Mouse (Mus musculus) small intestine, adult 2 months (tissue): ENCODE results near the gene Slc2a6. TPM values are rescaled to one million over a fixed set of nuclear protein-coding genes. Genes with fewer than 3 reads are reported as not detected.

Experiments used
- H3K27ac ChIP-seq: fragments of 200-500 bp; 2 replicates; pipeline ENCODE4 v1.5.1; 2012; ENCODE audit warnings: low read depth, low read length, control low read depth, inconsistent platforms; ENCODE audit not compliant: insufficient read depth
- H3K27me3 ChIP-seq: fragments of 200-500 bp; 2 replicates; pipeline ENCODE4 v1.6.1; 2012; ENCODE audit warnings: mild to moderate bottlenecking, moderate library complexity, low read length, inconsistent platforms; ENCODE audit not compliant: control insufficient read depth, insufficient read depth
- H3K36me3 ChIP-seq: fragments of 200-500 bp; 2 replicates; pipeline ENCODE4 v1.6.1; 2012; ENCODE audit warnings: mild to moderate bottlenecking, low read length, control low read depth, inconsistent platforms; ENCODE audit not compliant: control insufficient read depth, insufficient read depth
- H3K4me1 ChIP-seq: fragments of 200-500 bp; 2 replicates; pipeline ENCODE4 v1.6.1; 2012; ENCODE audit warnings: low read length, inconsistent platforms, mixed read lengths; ENCODE audit not compliant: control insufficient read depth, insufficient read depth, insufficient read length
- H3K4me3 ChIP-seq: fragments of 200-500 bp; 2 replicates; pipeline ENCODE4 v1.5.1; 2012; ENCODE audit warnings: low read depth, mild to moderate bottlenecking, control low read depth, inconsistent platforms, low read length, moderate library complexity
- CTCF ChIP-seq: fragments of 200-500 bp; IDR thresholded peaks from 2 replicates; pipeline ENCODE4 v1.5.1; 2012; ENCODE audit warnings: low read depth, mild to moderate bottlenecking, control low read depth, inconsistent platforms, low read length, moderate library complexity, mixed read lengths; ENCODE audit not compliant: insufficient replicate concordance, insufficient read length; ENCODE audit errors: extremely low read depth
- POLR2A ChIP-seq: fragments of 200-500 bp; IDR thresholded peaks from 2 replicates; pipeline ENCODE4 v1.6.1; 2012; ENCODE audit warnings: low read depth, mild to moderate bottlenecking, control low read depth, inconsistent platforms, low read length, moderate library complexity
- WGBS: fragments of 180-500 bp; shearing (Covaris S2); methylation state at CpG from one replicate; pipeline ENCODE4 v1.1.7; 2018; 5-methylcytosine and 5-hydroxymethylcytosine counted together
- polyA plus RNA-seq: library from polyadenylated mRNA; depleted of rRNA; stranded (reverse); fragments of >200 nt; gene quantifications from 2 replicates; pipeline ENCODE4 v1.2.3, GENCODE M21; 2012

Slc2a6 gene
- polyA plus RNA-seq, 1 experiment, result 6.1 TPM

DNA sequence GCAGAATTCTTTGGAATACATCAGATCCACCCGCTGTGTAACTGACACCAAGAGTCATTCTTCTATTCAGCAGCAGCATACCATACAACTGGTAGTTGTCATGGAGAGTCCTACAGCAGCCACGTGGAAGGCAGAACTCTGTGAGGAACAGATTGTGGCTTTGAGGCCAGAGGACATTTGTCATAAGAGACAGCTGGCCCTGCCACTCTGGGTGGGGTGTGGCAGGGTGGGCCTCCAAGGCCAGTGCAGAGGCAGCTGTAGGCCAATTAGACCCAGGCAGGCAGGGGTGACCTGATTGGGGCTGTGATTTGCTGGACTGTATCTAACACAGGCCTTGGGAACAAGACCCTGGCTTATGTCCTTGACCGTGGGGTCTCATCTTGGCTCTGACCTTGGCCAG is 41.8 kb upstream of the Slc2a6 start:
- H3K36me3 ChIP-seq, result no peaks in the 10 kb centered on the region
- WGBS, result 50% methylated on average over 3 of the region's 3 CpGs
- H3K27ac ChIP-seq, result no peak overlapping the region
- no peaks in the 10 kb centered on the region for H3K27me3 ChIP-seq
- no peak overlapping the region for H3K4me3 ChIP-seq
- H3K4me1 ChIP-seq, result no peaks in the 10 kb centered on the region
- no peak for TF ChIP-seq POLR2A
- TF ChIP-seq CTCF, result no peak

DNA sequence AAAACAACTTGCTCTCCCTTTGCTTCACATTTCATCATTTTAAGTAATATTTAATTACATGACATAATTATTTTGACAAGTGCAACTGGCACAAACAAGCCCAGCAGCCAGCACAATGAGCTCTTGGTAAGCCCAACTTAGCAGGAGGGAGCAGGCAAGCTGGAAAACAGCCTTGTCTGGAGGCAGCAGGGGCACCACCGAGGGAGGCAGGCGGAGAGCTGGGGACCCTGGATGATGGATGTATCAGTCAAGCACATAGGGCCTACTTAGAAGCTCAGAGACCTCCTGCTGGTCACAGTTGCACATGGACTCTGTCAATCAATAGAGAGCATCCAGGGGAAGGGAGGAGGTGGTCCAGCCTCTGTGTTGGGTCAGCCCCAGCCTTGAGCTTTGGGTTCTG is 40.2 kb upstream of the Slc2a6 start:
- H3K36me3 ChIP-seq, result no peaks in the 10 kb centered on the region
- H3K4me3 ChIP-seq, result no peak overlapping the region
- TF ChIP-seq POLR2A, result no peak
- 63% methylated on average over 2 of the region's 2 CpGs for WGBS
- H3K27ac ChIP-seq, result no peak overlapping the region
- no peaks in the 10 kb centered on the region for H3K4me1 ChIP-seq
- H3K27me3 ChIP-seq, result no peaks in the 10 kb centered on the region

DNA sequence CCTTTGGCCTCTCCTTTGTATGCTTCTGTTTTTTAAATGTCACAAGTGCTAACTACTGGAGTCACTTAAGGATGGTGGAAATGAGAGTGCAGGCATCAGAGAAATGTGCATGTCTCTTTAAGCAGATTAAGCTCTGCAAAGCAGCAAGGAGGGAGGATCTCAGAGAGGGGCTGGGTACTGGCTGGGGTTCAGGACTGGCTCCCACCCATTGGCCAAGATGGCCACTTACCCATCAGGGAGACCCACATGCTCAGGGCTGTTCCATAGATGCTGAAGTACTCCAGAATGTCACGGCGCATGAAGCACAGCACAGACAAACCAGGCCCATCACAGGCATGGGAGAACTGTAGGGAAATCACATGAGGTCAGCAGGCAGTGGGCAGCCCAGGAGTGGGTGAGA is 39.3 kb upstream of the Slc2a6 start:
- H3K27me3 ChIP-seq, result no peaks in the 10 kb centered on the region
- H3K4me3 ChIP-seq, result no peak overlapping the region
- no peaks in the 10 kb centered on the region for H3K4me1 ChIP-seq
- TF ChIP-seq POLR2A (no peak), CTCF (no peak)
- H3K27ac ChIP-seq, result no peak overlapping the region
- 87% methylated on average over 2 of the region's 2 CpGs for WGBS
- H3K36me3 ChIP-seq, result no peaks in the 10 kb centered on the region

DNA sequence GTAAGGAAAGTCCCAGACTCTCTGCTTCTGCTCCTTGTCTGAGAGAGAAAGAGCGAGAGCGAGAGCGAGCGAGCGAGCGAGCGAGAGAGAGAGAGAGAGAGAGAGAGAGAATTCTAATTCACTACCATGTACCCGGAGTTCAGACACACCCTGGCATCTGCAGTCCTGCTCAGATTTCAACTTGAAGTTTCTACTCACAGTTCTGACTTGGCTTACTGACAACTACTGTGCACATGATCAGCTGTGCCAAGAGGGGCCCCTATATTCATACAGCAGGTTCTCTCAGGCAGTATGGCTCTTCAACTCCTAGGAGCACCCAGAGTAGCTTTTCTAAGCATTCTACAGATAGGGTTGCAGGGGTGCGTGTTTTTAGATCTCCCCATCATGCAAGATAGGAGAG is 31.4 kb upstream of the Slc2a6 start:
- Histone ChIP-seq H3K27ac (no peak overlapping the region), H3K4me3 (no peak overlapping the region), H3K27me3 (no peaks in the 10 kb centered on the region; the same call in 1 of the 2 replicates), H3K4me1 (no peaks in the 10 kb centered on the region), H3K36me3 (no peaks in the 10 kb centered on the region)
- TF ChIP-seq CTCF (no peak), POLR2A (no peak)
- WGBS, result 73% methylated on average over 9 of the region's 9 CpGs

DNA sequence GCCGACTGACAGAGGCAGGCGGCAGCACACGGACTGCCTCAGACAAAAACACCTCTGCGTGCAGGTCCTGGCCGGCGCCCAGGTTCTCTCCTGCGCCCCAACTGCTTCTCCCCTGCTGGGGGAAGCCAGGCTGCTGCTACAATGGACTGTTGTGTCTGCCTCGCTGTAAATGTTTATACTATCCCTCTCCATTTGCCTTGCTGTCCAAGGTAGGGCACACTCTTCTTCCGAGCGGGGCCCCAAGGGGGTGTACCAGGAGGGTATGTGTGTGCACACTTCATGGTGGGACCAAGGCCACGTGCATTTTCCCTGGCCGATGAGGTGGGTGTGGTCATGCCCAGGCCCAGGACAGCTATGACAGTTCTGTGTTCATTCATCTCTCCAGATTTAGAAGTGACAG is 31.0 kb upstream of the Slc2a6 start:
- WGBS, result 20% methylated on average over 12 of the region's 12 CpGs
- no peak for TF ChIP-seq CTCF
- no peak for TF ChIP-seq POLR2A
- Histone ChIP-seq H3K27ac (no peak overlapping the region), H3K27me3 (no peaks in the 10 kb centered on the region; the same call in 1 of the 2 replicates), H3K36me3 (no peaks in the 10 kb centered on the region), H3K4me3 (no peak overlapping the region), H3K4me1 (no peaks in the 10 kb centered on the region)

DNA sequence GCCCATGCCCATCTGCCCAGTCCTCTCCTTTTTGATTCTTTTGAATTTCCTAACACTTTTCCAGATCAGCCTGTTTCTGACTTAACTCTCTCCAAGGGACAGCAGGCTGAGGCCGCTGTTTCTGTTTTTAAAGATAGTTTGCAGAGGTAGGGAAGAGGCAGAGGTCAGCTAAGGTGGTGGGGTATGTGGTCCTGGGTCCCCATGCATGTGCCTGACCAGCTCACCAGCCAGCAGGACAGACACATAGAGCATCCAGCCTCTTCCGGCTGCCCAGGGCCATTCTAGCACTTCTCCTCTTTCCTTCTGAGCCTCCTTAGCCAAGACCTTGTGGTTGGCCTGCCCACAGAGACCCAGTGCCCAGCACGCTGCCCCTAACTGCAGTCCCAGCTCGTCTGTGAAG is 30.5 kb upstream of the Slc2a6 start:
- 40% methylated on average over 4 of the region's 4 CpGs for WGBS
- H3K27me3 ChIP-seq, result no peaks in the 10 kb centered on the region; the same call in 1 of the 2 replicates
- H3K27ac ChIP-seq, result no peak overlapping the region
- H3K4me3 ChIP-seq, result no peak overlapping the region
- H3K36me3 ChIP-seq, result no peaks in the 10 kb centered on the region
- TF ChIP-seq CTCF (no peak), POLR2A (no peak)
- no peaks in the 10 kb centered on the region for H3K4me1 ChIP-seq

DNA sequence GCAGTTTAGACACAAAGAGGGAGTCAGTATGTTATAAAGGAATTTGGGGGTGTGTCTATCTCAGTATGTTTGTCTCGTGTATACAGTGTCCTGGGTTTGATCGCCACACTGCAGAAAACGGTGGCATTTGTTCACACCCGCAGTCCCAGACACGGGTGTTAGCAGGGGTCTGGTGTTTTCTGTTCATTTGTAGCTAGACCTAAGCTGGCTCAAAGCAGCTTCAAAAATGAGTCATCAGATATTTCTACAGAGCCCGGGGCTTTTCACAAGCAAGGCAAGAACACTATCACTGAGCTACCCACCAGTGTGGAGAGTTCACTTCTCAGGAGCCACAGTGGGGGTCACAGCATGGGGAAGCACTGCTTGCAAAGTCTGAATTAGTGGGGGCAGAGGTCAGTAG is 21.6 kb upstream of the Slc2a6 start:
- no peak overlapping the region for H3K4me3 ChIP-seq
- H3K4me1 ChIP-seq, result peaks cover 2% of the 10 kb centered on the region; the same call in 1 of the 2 replicates
- TF ChIP-seq POLR2A, result no peak
- no peak for TF ChIP-seq CTCF
- H3K27ac ChIP-seq, result no peak overlapping the region
- WGBS, result 25% methylated on average over 6 of the region's 6 CpGs
- H3K27me3 ChIP-seq, result no peaks in the 10 kb centered on the region
- no peaks in the 10 kb centered on the region for H3K36me3 ChIP-seq
